Mouse (Mus musculus) kidney, adult 9 months (tissue): ENCODE measurements around the gene Nhs.

Experiments used
- DNase-seq: peaks from one replicate; pipeline ENCODE4 v3.0.0; 2022

Gene Nhs

DNA sequence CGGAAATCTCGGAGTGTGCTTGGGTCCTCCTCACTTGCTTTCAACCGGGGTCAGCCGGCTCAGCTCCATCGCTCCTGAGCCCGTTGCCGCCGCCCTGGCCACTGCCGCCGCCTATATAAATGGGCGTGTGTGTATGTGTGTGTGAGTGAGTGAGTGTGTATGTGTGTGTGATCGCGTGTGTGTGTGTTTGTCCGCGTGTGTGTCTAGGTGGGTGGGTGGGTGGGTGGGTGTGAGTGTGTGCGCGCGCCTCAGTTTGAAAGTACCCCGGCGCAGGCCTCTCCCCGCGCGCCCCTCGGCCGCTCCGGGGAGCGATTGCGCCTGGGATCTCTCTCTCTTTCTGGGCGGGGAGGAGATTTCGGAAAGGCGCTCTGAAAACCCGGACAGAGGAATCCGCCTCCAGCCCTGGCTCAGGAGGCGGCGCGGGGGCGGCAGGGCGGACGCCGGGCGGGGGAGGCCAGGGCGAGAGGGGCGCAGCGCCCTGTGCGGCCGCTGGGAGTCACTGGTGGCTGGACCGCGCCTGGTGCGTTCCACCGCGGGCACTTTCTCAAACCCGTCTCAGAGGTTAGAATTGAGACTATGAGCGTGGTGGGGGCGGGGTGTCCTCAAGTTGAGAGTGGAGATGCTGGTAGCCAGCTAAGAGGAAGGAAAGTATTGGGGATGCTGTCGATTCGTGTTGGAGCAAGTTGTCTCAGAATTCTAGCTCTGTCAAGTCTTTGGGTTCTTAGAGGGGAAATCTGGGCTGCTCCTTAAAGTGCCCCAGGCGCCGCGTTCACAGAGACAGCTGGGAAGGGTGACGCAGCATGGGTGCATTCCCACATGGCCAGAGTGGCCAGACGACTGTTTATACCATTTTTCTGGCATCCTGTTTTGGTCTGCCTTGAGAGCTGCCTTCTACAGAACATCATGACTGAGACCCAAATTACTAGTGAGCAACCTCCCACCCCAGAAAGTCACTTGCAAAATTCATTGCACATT is at the start of gene Nhs:
TSS of gene Nhs (minus strand) at position 94 of the 975 bp plus-strand sequence.
- peak; percentile 77 for DNase-seq

GRCm38 (mm10) chrX:162206350-162206884 is 46.9 kb upstream of the Nhs start:
- no peak for DNase-seq

DNA sequence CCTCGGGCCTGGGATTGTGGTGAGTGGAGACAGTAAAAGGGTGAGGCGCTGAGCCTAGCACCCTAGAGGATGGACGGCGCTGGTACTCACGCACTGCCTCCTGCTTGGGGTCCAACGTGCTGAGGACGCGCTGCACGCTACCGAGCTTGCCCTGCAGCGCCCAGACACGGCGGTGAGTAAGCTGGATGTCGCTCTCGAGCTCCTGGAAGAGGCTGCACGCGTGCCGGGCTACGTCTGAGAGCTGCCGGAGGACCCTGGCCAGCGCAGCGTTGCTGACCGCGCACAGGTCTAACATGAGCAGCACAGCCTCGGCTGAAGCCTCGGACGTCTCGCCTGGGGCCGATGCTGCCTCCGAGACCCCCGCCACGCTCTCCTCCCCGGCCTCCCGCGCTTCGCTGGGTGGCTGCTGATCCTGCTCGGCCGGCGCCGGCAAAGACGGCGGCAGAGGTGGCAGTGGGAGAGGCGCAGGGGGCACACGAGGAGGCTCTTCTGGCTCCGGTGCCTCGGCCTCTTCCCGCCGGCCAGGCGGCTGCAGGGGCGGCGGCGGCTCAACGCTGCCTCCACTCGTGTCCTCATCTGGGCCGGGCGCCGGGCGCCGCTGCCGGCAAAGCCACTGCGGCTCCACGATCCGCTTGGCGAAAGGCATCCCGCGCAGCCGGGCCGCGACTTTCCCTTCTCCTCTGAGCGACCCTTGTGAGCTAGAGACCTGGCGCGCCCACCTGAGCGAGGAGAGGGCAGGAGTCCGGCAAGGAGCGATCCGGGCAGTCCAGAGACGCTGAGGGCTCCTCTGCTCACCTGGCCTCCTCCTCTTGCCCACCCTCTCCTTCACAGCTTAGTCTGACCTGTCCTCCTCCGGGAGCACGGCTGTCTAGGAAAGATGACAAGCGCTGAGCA is 540 bp downstream of the Nhs start:
- peak; percentile 19 for DNase-seq

- DNase-seq, result peak; percentile 76
These were observed 1.4 kb downstream of the Nhs start for GRCm38 (mm10) chrX:162158142-162158541.

DNA sequence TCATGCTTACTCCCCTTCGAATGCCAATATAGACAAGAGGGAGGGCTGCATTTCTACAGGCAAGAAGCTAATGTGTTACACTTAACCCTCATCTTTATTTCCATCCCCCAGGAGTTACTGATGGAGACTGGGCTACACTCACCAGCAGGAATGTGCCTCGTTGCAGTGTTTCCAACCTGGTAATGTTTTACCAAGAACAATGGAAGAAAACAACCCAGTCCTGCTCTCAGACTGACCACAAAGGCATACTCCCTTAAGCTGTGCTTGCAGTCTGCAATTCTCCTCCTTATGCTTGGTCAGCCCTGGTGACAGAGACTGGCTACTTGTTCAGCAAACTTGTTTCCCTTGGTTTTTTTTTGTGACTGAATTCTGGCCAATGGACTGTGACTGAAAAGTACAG is 21.7 kb downstream of the Nhs start:
- peak; percentile 70 for DNase-seq

DNA sequence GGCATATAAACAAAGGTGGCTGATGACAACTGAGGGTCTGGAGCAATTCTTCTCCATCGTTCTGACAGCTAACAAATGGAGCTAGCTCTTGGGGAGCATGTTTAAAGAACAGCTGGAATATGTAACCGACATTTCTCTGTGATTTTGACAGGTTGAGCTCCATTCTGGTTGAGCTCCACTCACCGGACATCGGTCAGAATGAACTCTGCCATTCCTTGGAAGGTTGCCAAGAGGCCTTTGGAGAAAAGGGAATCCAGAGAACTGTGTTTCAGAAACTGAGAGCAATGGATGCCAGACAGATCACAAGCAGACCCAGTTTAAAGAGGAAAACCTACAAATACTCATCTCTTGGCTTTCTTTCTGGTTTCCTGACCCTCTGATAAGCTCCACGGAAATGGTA is 46.3 kb downstream of the Nhs start:
- peak; percentile 67 for DNase-seq

- peak; percentile 75 for DNase-seq
These were observed 56.6 kb downstream of the Nhs start for GRCm38 (mm10) chrX:162102802-162103434.

- peak; percentile 33 for DNase-seq
These were observed 61.2 kb downstream of the Nhs start for GRCm38 (mm10) chrX:162098364-162098763.

GRCm38 (mm10) chrX:162087291-162087690 is 72.2 kb downstream of the Nhs start:
- no peak for DNase-seq

GRCm38 (mm10) chrX:162085897-162086200 is 73.7 kb downstream of the Nhs start:
- no peak for DNase-seq

- no peak for DNase-seq
These were observed 74.3 kb downstream of the Nhs start for GRCm38 (mm10) chrX:162085062-162085896.

DNA sequence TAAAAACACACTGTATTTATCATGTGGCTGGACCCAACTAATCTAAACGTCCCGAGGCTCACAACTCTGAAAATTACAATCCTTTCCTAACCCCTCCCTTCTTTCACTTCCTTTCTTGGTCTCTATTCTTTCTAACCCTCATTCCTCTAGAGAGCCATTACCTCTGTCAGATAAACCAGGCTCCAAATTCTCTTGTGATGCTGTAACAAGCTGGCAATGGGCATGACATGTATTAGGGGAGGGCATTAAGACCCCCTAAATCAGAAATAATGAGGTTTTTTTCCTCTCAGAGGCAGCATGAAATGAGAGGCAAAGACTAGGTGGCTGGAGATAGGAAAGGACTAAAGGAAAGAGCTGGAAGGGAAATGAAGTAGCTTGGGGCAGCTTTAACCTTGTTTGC is 96.4 kb downstream of the Nhs start:
- no peak for DNase-seq

DNA sequence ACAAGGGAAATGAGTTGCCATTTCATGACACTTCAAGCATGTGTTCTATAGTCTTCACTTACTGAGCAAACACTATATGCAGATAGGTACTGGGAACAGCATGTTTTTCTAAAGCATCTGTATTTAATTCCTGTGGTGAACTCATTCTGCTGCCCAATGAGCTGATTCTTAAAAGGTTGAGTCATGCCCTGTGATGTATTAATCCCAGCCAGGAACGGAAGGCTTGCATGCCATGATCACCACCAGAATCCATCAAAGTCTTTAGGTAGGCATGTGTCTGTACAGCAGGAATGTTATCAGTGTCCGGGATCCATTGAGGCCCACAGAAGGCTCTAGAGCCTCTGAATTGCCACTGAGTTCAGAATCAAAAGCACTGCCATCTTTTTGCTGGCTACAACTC is 103.9 kb downstream of the Nhs start:
- DNase-seq, result no peak

DNA sequence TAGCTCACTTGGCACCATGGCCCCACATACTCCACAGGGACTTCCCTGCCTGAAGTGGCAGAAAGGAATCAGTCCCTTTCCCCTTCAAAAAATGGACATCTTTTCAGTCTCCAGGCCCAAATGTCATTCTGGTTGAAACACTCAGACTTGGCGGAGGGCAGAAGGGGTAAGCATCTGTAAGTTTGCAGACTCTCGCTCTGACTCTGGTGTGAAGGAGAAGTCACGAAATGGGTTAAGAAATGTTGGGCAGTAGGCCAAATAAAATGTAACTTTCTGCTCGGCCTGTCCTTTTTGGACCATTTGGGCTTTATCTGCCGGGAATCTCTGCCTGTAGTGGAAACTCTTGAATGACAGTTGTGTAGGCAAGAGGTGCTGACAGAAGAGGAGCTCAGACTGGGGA is 106.0 kb downstream of the Nhs start:
- no peak for DNase-seq

DNA sequence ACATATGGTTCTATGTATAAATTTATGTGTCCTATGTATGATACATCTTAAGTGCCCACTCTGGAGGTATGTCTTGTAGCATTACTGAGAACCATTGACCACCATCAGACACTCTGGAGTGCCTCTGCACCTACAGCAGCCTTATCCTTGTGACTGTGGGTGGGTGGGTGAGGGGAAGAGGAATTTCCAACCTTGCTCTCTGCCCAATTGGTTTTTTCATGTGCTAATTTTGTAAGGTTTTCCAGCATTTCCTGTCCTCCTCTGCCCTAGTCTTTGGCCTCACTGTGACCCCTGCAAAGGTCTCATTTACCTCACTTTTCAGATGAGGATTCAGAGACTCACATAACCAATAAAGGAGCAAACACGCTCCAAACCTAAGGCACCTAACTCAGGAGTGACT is 107.0 kb downstream of the Nhs start:
- no peak for DNase-seq

DNA sequence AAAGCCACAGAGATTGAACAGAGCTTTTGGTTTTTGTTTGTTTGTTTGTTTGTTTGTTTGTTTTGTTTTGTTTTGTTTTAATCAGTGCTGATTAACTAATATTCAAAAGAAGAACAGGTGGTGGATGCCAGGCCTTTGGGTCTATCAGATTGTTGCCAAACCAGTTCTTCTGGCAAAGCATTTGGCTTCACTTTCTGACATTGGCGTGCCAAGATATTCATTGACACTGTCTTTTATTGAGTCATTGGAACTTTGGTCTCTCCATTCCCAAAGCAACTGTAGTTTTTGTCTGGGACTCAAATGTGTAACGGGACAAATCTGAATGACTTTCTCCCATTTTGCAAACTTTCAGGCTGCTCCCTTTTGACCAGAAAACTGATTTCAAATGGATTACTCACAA is 109.9 kb downstream of the Nhs start:
- DNase-seq, result peak; percentile 36

- DNase-seq, result no peak
These were observed 114.0 kb downstream of the Nhs start for GRCm38 (mm10) chrX:162045527-162045926.

DNA sequence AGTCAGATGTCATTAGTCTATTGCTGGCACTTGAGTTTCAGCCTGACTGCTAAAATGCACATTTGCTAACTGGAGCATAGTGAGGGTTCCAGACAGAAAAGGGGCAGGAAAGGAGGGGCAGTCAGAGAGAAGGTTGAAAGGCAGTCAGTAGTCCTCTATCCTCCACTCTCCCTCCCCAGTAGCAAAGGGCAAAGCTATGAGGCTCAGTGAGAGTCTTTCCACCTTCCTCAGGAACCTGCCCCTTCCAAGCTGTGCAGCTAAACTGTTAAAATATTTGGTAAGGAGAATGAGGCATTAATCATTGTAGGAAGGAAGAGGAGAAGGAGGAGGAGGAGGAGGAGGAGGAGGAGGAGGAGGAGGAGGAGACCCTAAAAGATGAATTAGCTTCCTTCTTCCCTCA is 115.4 kb downstream of the Nhs start:
- peak; percentile 35 for DNase-seq

DNA sequence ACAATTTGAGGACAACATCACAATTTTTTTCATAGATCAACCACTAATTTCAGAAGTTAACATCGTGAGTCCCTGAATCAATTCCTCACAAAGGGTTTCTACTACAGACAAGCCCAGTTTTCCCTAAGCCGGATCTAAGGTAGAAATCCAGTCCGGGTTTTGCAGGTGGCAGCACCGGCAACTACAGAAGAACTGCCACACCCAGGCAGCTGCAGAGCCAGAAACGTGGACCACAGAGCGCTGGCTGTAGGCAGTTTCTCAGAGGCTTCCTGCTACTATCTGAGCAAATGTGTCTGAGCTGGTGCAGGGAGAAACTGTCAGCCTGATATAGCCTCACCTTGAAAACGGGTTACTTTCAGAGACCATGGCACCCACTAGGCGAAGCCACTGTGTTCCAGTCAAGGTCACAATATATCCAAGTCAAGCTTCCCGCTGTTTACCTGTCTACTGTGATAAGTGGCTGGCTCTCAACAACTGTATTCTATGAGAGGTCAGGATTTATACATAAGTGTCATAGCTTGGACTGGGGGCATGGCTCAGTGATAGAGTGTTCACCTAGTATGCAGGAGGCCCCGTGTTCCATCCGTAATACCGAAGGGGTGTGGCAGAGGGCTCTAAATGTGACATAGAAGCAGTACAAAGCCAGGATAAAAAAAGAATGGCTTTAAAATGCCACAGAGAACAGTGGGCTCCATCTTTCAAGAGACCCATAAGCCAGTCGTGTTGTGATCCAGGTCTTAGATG is 134.1 kb downstream of the Nhs start:
- DNase-seq, result peak; percentile 58

- peak; percentile 72 for DNase-seq
These were observed 137.8 kb downstream of the Nhs start for GRCm38 (mm10) chrX:162021724-162022123.

DNA sequence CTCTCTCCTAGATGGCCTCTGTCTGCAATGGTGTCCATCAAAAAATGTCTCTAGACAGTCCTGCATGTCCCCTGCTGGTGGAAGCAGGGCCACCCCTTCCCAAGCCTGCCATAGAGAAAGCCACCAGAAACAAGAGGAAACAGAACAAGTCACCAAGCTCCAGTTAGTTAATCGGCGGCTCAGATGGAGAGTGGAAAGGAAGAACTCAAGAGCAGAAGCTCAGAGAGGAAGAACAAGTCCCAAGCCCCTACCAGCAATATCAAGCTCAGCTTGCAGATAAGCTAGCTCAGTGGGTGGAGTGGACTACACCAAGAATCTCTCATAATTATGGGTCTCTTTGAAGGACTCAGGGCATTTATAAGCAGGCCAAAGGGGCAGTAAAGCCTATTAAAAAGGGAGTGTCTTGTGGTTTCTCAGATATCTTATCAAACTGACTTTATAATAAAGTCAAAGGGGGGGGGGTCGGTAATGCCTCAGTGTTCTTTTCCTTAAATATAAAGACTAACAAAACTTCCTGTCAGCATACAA is 139.4 kb downstream of the Nhs start:
- DNase-seq, result no peak
